Mouse (Mus musculus) liver, embryonic 14.5 days (tissue): Measurements from ENCODE around the gene Ryr1.

Experiments
- CTCF ChIP-seq: IDR thresholded peaks from 2 replicates; pipeline ENCODE4 v1.5.1; 2016; ENCODE audit warnings: antibody characterized with exemption, low read depth, control low read depth
- EP300 ChIP-seq: IDR thresholded peaks from 2 replicates; pipeline ENCODE4 v1.6.1; 2016; ENCODE audit warnings: antibody characterized with exemption, low read depth

DNA sequence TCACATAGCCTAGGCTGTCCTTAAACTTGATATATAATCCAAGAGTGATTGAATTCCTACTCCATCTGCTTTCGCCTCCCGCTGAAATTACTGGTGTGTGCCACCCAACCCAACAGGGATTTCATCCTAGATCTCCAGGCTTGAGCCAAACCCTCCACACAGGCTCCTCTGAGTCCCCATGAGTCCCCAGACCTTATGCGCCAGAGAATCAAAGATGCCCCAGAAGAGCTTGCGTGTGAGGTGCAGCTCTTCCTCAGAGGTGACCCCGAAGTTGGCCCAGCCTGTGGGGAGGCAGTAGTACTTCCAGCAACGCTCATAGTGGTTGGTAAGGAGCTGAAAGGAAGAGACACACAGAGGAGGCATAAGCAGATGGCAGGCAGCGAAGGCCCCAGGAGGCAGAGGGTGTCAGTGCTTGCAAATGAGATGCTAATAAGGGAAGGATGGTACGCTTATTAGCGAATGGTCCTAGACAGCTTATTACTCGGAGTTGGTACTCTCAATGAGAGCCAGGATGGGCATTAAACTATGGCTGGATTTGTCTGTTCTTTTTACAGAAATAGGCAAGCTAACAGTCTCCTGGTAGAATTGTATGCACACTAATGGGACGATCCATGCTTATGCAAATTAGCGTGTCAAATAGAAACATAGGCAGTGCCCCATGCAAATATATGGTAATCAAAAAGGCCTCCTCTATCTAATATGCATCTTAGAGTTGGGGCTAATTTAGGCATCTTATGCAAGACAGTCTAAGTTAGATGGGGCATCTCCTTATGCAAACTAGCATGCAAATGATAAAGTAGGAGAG lies 54.4 kb downstream of the Ryr1 start:
- no peak for TF ChIP-seq CTCF
- no peak for TF ChIP-seq EP300
